Mouse (Mus musculus) kidney, embryonic 16.5 days (tissue): ENCODE results near the gene Atf4. TPM values are rescaled to one million over a fixed set of nuclear protein-coding genes. Genes with fewer than 3 reads are reported as not detected.

ENCODE experiments used
- ATAC-seq: fragments of 200-750 bp; cut with Nextera tagmentation; 2 replicates; pipeline ENCODE4 v1.8.0; 2017; ENCODE audit warnings: moderate TSS enrichment; ENCODE audit not compliant: low FRiP score, low TSS enrichment
- H3K27ac ChIP-seq: fragments of 300-500 bp; sonication (generic); 2 replicates; pipeline ENCODE4 v1.5.1; 2014; ENCODE audit warnings: low read length
- H3K27me3 ChIP-seq: fragments of 300-500 bp; sonication (generic); 2 replicates; pipeline ENCODE4 v1.6.1; 2014; ENCODE audit warnings: low read length, control low read depth, mixed read lengths; ENCODE audit not compliant: insufficient read depth
- H3K36me3 ChIP-seq: fragments of 300-500 bp; sonication (generic); 2 replicates; pipeline ENCODE4 v1.6.1; 2014; ENCODE audit warnings: low read length, control low read depth, mixed read lengths; ENCODE audit not compliant: insufficient read depth
- H3K4me1 ChIP-seq: fragments of 300-500 bp; sonication (generic); 2 replicates; pipeline ENCODE4 v1.6.1; 2014; ENCODE audit warnings: low read length, control low read depth, mixed read lengths; ENCODE audit not compliant: insufficient read depth
- H3K4me2 ChIP-seq: fragments of 300-500 bp; sonication (generic); replicated peaks from 2 replicates; pipeline ENCODE4 v1.6.1; 2014; ENCODE audit warnings: low read depth, low read length
- H3K4me3 ChIP-seq: fragments of 300-500 bp; sonication (generic); 2 replicates; pipeline ENCODE4 v1.5.1; 2014; ENCODE audit warnings: mild to moderate bottlenecking, low read length
- H3K9ac ChIP-seq: fragments of 300-500 bp; sonication (generic); replicated peaks from 2 replicates; pipeline ENCODE4 v1.6.1; 2014; ENCODE audit warnings: low read length
- H3K9me3 ChIP-seq: fragments of 300-500 bp; sonication (generic); 2 replicates; pipeline ENCODE4 v1.6.1; 2016; ENCODE audit warnings: low read length, control low read depth
- WGBS: fragments of 180-500 bp; shearing (Covaris S2); extraction: QIAGEN DNeasy Blood & Tissue Kit; methylation state at CpG from one replicate; pipeline ENCODE4 v1.1.7; 2014; 5-methylcytosine and 5-hydroxymethylcytosine counted together
- polyA plus RNA-seq: library from polyadenylated mRNA; unstranded; fragments of >200 nt; fragmentation: Nextera tagmentation; extraction: Ambion mirVana; gene quantifications from 2 replicates; pipeline ENCODE4 v1.2.1, GENCODE M21; 2015

The Atf4 gene
- polyA plus RNA-seq, 1 experiment from 2014 or later: 127 TPM

- peak overlapping the region; percentile 73 for H3K4me2 ChIP-seq
- ATAC-seq: no peak
- 28% methylated on average over 4 of the region's 4 CpGs for WGBS
- peak overlapping the region; percentile 99 for H3K27ac ChIP-seq
- H3K9ac ChIP-seq: peak overlapping the region; percentile 100
- H3K9me3 ChIP-seq: no peaks in the 10 kb centered on the region
- H3K4me3 ChIP-seq: peak overlapping the region; percentile 100
- peaks cover 32% of the 10 kb centered on the region for H3K4me1 ChIP-seq
- peaks cover 31% of the 10 kb centered on the region for H3K36me3 ChIP-seq
- H3K27me3 ChIP-seq: no peaks in the 10 kb centered on the region
These were observed 2.7 kb downstream of the Atf4 start for GRCm38 (mm10) chr15:80257602-80258239.

- H3K27me3 ChIP-seq: no peaks in the 10 kb centered on the region
- H3K9ac ChIP-seq: no peak overlapping the region
- H3K36me3 ChIP-seq: peaks cover 31% of the 10 kb centered on the region
- H3K4me1 ChIP-seq: peaks cover 32% of the 10 kb centered on the region
- no peak for ATAC-seq
- no peak overlapping the region for H3K4me2 ChIP-seq
- 62% methylated on average over 11 of the region's 11 CpGs for WGBS
- no peaks in the 10 kb centered on the region for H3K9me3 ChIP-seq
- no peak overlapping the region for H3K4me3 ChIP-seq
- H3K27ac ChIP-seq: peak overlapping the region; percentile 99
These were observed 3.5 kb downstream of the Atf4 start for GRCm38 (mm10) chr15:80258240-80259170.

- Histone ChIP-seq H3K4me1 (peaks cover 25% of the 10 kb centered on the region), H3K9ac (no peak overlapping the region), H3K4me2 (no peak overlapping the region), H3K27ac (no peak overlapping the region), H3K36me3 (peaks cover 31% of the 10 kb centered on the region), H3K4me3 (no peak overlapping the region), H3K27me3 (no peaks in the 10 kb centered on the region), H3K9me3 (no peaks in the 10 kb centered on the region)
- no peak for ATAC-seq
- WGBS: 80% methylated on average over 8 of the region's 8 CpGs
These were observed 4.5 kb downstream of the Atf4 start for GRCm38 (mm10) chr15:80259406-80260045.

GRCm38 (mm10) chr15:80260677-80261076 is 5.7 kb downstream of the Atf4 start:
- Histone ChIP-seq H3K4me3 (no peak overlapping the region), H3K9me3 (no peaks in the 10 kb centered on the region), H3K9ac (no peak overlapping the region), H3K4me1 (peaks cover 25% of the 10 kb centered on the region), H3K36me3 (peaks cover 31% of the 10 kb centered on the region), H3K27me3 (no peaks in the 10 kb centered on the region), H3K4me2 (no peak overlapping the region), H3K27ac (no peak overlapping the region)
- 8% methylated on average over 3 of the region's 3 CpGs for WGBS
- no peak for ATAC-seq

- no peaks in the 10 kb centered on the region for H3K27me3 ChIP-seq
- peaks cover 29% of the 10 kb centered on the region for H3K36me3 ChIP-seq
- WGBS: 75% methylated on average over 7 of the region's 7 CpGs
- no peaks in the 10 kb centered on the region for H3K9me3 ChIP-seq
- H3K4me2 ChIP-seq: no peak overlapping the region
- no peak overlapping the region for H3K27ac ChIP-seq
- no peak overlapping the region for H3K4me3 ChIP-seq
- no peak for ATAC-seq
- peaks cover 25% of the 10 kb centered on the region for H3K4me1 ChIP-seq
- H3K9ac ChIP-seq: no peak overlapping the region
These were observed 6.1 kb downstream of the Atf4 start for GRCm38 (mm10) chr15:80261100-80261499.

GRCm38 (mm10) chr15:80263610-80264575 is 8.9 kb downstream of the Atf4 start, which contains the start of gene Rps19bp1:
Gene Rps19bp1 (minus strand): TSS chr15:80264315.
- H3K36me3 ChIP-seq: peaks cover 6% of the 10 kb centered on the region; the same call in 1 of the 2 replicates
- H3K27ac ChIP-seq: peak within 1 kb of the TSS; percentile 8
- peak within 1 kb of the TSS; percentile 93 for H3K9ac ChIP-seq
- ATAC-seq: peak; percentile 95
- H3K4me2 ChIP-seq: peak within 1 kb of the TSS; percentile 85
- peaks cover 12% of the 10 kb centered on the region for H3K4me1 ChIP-seq
- whole genome bisulfite sequencing: under 1% methylated on average over 64 of the region's 66 CpGs
- H3K9me3 ChIP-seq: no peaks in the 10 kb centered on the region
- peak within 1 kb of the TSS; percentile 93 for H3K4me3 ChIP-seq
- H3K27me3 ChIP-seq: no peaks in the 10 kb centered on the region

GRCm38 (mm10) chr15:80266281-80266680 is 11.3 kb downstream of the Atf4 start:
- no peak; the same call in 1 of the 2 replicates for ATAC-seq
- no peak overlapping the region for H3K27ac ChIP-seq
- 0% methylated on average over 2 of the region's 2 CpGs for WGBS
- peaks cover 12% of the 10 kb centered on the region for H3K4me1 ChIP-seq
- no peaks in the 10 kb centered on the region for H3K27me3 ChIP-seq
- H3K9me3 ChIP-seq: peaks cover 8% of the 10 kb centered on the region; the same call in 1 of the 2 replicates
- no peak overlapping the region for H3K4me2 ChIP-seq
- H3K4me3 ChIP-seq: no peak overlapping the region
- H3K9ac ChIP-seq: no peak overlapping the region
- H3K36me3 ChIP-seq: 0 out of 2 replicates have a peak, but pooled peaks cover 6% of the 10 kb centered on the region

GRCm38 (mm10) chr15:80271858-80272396 is 16.9 kb downstream of the Atf4 start:
- Histone ChIP-seq H3K36me3 (no peaks in the 10 kb centered on the region), H3K27ac (no peak overlapping the region), H3K4me3 (no peak overlapping the region), H3K9me3 (peaks cover 8% of the 10 kb centered on the region; the same call in 1 of the 2 replicates), H3K27me3 (no peaks in the 10 kb centered on the region), H3K9ac (no peak overlapping the region), H3K4me2 (no peak overlapping the region), H3K4me1 (no peaks in the 10 kb centered on the region)
- whole genome bisulfite sequencing: 88% methylated on average over 3 of the region's 3 CpGs
- no peak for ATAC-seq
